Mouse (Mus musculus): ENCODE results near the gene Rraga. TPM values are rescaled to one million over a fixed set of nuclear protein-coding genes. Genes with fewer than 3 reads are reported as not detected.
A peak's percentile ranks its signal among the peaks of the same experiment; 100 is the strongest.
"Not testable (repeated sequence)": the region's sequence is repeated elsewhere in the genome, so short reads cannot be mapped to it uniquely, and the experiment has no call there.

Rraga gene
- total and polyA plus RNA-seq, 2 experiments, result 18.8 to 22.2 TPM

- peak; percentile 99 for DNase-seq (ENCODE audit: extremely low read depth, low read depth, low spot score)
- H3K79me2 ChIP-seq (ENCODE audit: control insufficient read depth, insufficient read depth, low read length), result peaks cover 4% of the 10 kb centered on the region
- H3K27ac ChIP-seq (replicated peaks; ENCODE audit: insufficient read depth, low read depth, low read length), result peak within 1 kb of the TSS; percentile 22; the same call in 1 of the 2 replicates
- TF ChIP-seq POLR2A (IDR thresholded peaks at IDR 0.05; ENCODE audit: extremely low read depth, insufficient read depth, low read length), result no peak
- no peak for TF ChIP-seq CTCF (IDR thresholded peaks at IDR 0.05; ENCODE audit: low read depth, low read length)
- H3K4me3 ChIP-seq (ENCODE audit: insufficient read depth, low read depth, low read length), result peak within 1 kb of the TSS; percentile 92
- peak within 1 kb of the TSS; percentile 82 for H3K9ac ChIP-seq (ENCODE audit: low read depth, low read length)
- no peaks in the 10 kb centered on the region; the same call in 1 of the 2 replicates for H3K4me1 ChIP-seq (ENCODE audit: control insufficient read depth, insufficient read depth, low read length)
- H3K27me3 ChIP-seq (ENCODE audit: control insufficient read depth, insufficient read depth, low read length), result no peaks in the 10 kb centered on the region
- no peaks in the 10 kb centered on the region for H3K36me3 ChIP-seq (ENCODE audit: control insufficient read depth, insufficient read depth, low read length)
- WGBS, result 0% methylated on average over 59 of the region's 59 CpGs
Measured at GRCm38 (mm10) chr4:86611524-86612288, 36.2 kb downstream of the Rraga start, which contains the start of gene Haus6. Gene Haus6, minus strand, starts transcription at chr4:86612055.

DNA sequence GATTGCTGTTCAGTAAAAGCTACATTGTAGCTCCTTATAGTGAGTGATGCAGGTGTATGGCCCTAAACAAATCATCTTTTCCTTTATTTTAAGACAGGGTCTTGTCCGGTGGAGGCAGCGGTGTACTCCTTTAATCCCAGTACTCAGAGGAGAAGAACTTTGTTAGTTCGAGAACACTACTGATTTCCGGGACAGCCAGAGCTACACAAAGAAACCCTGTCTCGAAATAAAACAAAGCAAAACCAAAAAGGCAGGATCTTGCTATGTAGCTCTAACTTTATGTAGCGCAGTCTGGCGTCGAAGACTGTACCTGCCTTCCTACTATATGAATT lies 36.8 kb downstream of the Rraga start:
- TF ChIP-seq CTCF (IDR thresholded peaks at IDR 0.05; ENCODE audit: low read depth, low read length) (no peak), POLR2A (IDR thresholded peaks at IDR 0.05; ENCODE audit: extremely low read depth, insufficient read depth, low read length) (no peak)
- Histone ChIP-seq H3K79me2 (ENCODE audit: control insufficient read depth, insufficient read depth, low read length) (peaks cover 4% of the 10 kb centered on the region), H3K9ac (ENCODE audit: low read depth, low read length) (peak overlapping the region; percentile 61), H3K27me3 (ENCODE audit: control insufficient read depth, insufficient read depth, low read length) (no peaks in the 10 kb centered on the region), H3K4me1 (ENCODE audit: control insufficient read depth, insufficient read depth, low read length) (no peaks in the 10 kb centered on the region; the same call in 1 of the 2 replicates), H3K27ac (replicated peaks; ENCODE audit: insufficient read depth, low read depth, low read length) (peak overlapping the region; percentile 22; the same call in 1 of the 2 replicates), H3K36me3 (ENCODE audit: control insufficient read depth, insufficient read depth, low read length) (no peaks in the 10 kb centered on the region), H3K4me3 (ENCODE audit: insufficient read depth, low read depth, low read length) (peak overlapping the region; percentile 54)
- WGBS, result 30% methylated on average over 8 of the region's 8 CpGs
- no peak for DNase-seq (ENCODE audit: extremely low read depth, low read depth, low spot score)

DNA sequence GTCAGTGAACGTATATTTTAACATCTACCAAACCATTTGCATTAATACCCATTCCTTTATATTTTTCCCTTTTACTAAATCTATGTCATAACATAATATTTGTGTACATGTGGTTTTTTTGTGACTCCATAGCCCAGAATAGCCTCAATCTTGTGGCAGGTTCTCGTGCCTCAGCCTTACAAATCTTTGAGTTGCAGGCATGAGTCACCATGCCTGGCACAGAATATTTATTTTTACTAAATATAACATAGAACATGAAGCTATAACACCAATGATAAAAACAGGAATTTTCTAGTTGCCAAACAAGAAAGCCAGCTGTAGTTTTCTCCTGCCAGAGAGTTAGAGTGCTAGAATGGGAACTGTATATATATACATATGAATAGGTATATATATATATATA lies 45.0 kb downstream of the Rraga start:
- H3K79me2 ChIP-seq (ENCODE audit: control insufficient read depth, insufficient read depth, low read length), result no peaks in the 10 kb centered on the region
- H3K4me3 ChIP-seq (ENCODE audit: insufficient read depth, low read depth, low read length), result no peak overlapping the region
- 70% methylated on average over 2 of the region's 2 CpGs for WGBS
- TF ChIP-seq CTCF (IDR thresholded peaks at IDR 0.05; ENCODE audit: low read depth, low read length) (no peak), POLR2A (IDR thresholded peaks at IDR 0.05; ENCODE audit: extremely low read depth, insufficient read depth, low read length) (no peak)
- no peaks in the 10 kb centered on the region for H3K36me3 ChIP-seq (ENCODE audit: control insufficient read depth, insufficient read depth, low read length)
- H3K27me3 ChIP-seq (ENCODE audit: control insufficient read depth, insufficient read depth, low read length), result no peaks in the 10 kb centered on the region
- no peak for DNase-seq (ENCODE audit: extremely low read depth, low read depth, low spot score)
- no peak overlapping the region for H3K27ac ChIP-seq (replicated peaks; ENCODE audit: insufficient read depth, low read depth, low read length)
- no peaks in the 10 kb centered on the region for H3K4me1 ChIP-seq (ENCODE audit: control insufficient read depth, insufficient read depth, low read length)
- H3K9ac ChIP-seq (ENCODE audit: low read depth, low read length), result no peak overlapping the region

DNA sequence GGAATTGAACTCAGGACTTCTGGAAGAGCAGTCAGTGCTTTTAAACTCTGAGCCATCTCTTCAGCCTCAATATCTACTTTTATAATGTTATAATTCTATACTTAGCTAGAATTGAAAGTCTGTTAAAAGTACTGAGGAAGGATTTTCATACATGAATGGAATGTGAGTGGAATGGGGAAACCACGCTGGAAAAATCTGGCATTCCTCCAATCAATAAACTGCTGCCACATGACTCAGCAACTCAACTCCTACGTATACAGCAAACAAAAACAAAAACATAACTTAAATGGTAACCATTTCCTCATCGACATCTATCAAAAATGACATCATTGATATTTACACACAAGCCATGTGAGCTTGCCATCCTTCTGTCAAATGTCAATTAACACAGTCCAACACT lies 46.6 kb downstream of the Rraga start:
- Histone ChIP-seq H3K27ac (replicated peaks; ENCODE audit: insufficient read depth, low read depth, low read length) (no peak overlapping the region), H3K4me3 (ENCODE audit: insufficient read depth, low read depth, low read length) (no peak overlapping the region), H3K36me3 (ENCODE audit: control insufficient read depth, insufficient read depth, low read length) (no peaks in the 10 kb centered on the region), H3K27me3 (ENCODE audit: control insufficient read depth, insufficient read depth, low read length) (no peaks in the 10 kb centered on the region), H3K4me1 (ENCODE audit: control insufficient read depth, insufficient read depth, low read length) (no peaks in the 10 kb centered on the region), H3K9ac (ENCODE audit: low read depth, low read length) (no peak overlapping the region), H3K79me2 (ENCODE audit: control insufficient read depth, insufficient read depth, low read length) (no peaks in the 10 kb centered on the region)
- WGBS, result 66% methylated on average over 3 of the region's 3 CpGs
- no peak for DNase-seq (ENCODE audit: extremely low read depth, low read depth, low spot score)
- TF ChIP-seq CTCF (IDR thresholded peaks at IDR 0.05; ENCODE audit: low read depth, low read length) (no peak), POLR2A (IDR thresholded peaks at IDR 0.05; ENCODE audit: extremely low read depth, insufficient read depth, low read length) (no peak)

DNA sequence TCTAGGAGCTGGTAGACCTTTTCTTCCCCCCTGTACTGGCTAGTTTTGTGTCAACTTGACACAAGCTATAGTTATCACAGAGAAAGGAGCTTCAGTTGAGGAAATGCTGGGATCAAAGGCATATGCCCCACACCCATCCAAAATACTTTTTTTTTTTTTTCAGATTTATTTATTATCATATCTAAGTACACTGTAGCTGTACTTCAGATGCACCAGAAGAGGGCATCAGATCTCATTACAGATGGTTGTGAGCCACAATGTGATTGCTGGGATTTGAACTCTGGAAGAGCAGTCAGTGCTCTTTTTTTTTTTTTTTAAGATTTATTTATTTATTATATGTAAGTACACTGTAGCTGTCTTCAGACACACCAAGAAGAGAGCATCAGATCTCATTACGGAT lies 47.1 kb downstream of the Rraga start:
- not testable (repeated sequence) for H3K9ac ChIP-seq (ENCODE audit: low read depth, low read length); H3K27ac ChIP-seq (replicated peaks; ENCODE audit: insufficient read depth, low read depth, low read length); H3K27me3 ChIP-seq (ENCODE audit: control insufficient read depth, insufficient read depth, low read length); H3K4me1 ChIP-seq (ENCODE audit: control insufficient read depth, insufficient read depth, low read length); DNase-seq (ENCODE audit: extremely low read depth, low read depth, low spot score); H3K36me3 ChIP-seq (ENCODE audit: control insufficient read depth, insufficient read depth, low read length); H3K79me2 ChIP-seq (ENCODE audit: control insufficient read depth, insufficient read depth, low read length); H3K4me3 ChIP-seq (ENCODE audit: insufficient read depth, low read depth, low read length)
- 93% methylated on average over 1 of the region's 1 CpGs for WGBS

- TF ChIP-seq CTCF (IDR thresholded peaks at IDR 0.05; ENCODE audit: low read depth, low read length) (no peak), POLR2A (IDR thresholded peaks at IDR 0.05; ENCODE audit: extremely low read depth, insufficient read depth, low read length) (no peak)
- no peaks in the 10 kb centered on the region for H3K27me3 ChIP-seq (ENCODE audit: control insufficient read depth, insufficient read depth, low read length)
- H3K79me2 ChIP-seq (ENCODE audit: control insufficient read depth, insufficient read depth, low read length), result no peaks in the 10 kb centered on the region
- no peak overlapping the region for H3K4me3 ChIP-seq (ENCODE audit: insufficient read depth, low read depth, low read length)
- DNase-seq (ENCODE audit: extremely low read depth, low read depth, low spot score), result no peak
- H3K36me3 ChIP-seq (ENCODE audit: control insufficient read depth, insufficient read depth, low read length), result no peaks in the 10 kb centered on the region
- no peak overlapping the region for H3K27ac ChIP-seq (replicated peaks; ENCODE audit: insufficient read depth, low read depth, low read length)
- 82% methylated on average over 5 of the region's 5 CpGs for WGBS
- no peaks in the 10 kb centered on the region for H3K4me1 ChIP-seq (ENCODE audit: control insufficient read depth, insufficient read depth, low read length)
- no peak overlapping the region for H3K9ac ChIP-seq (ENCODE audit: low read depth, low read length)
Measured at GRCm38 (mm10) chr4:86625463-86625862, 50.0 kb downstream of the Rraga start.

GRCm38 (mm10) chr4:86626496-86626895 lies 51.0 kb downstream of the Rraga start:
- H3K36me3 ChIP-seq (ENCODE audit: control insufficient read depth, insufficient read depth, low read length); H3K27me3 ChIP-seq (ENCODE audit: control insufficient read depth, insufficient read depth, low read length); H3K4me3 ChIP-seq (ENCODE audit: insufficient read depth, low read depth, low read length); H3K4me1 ChIP-seq (ENCODE audit: control insufficient read depth, insufficient read depth, low read length); H3K79me2 ChIP-seq (ENCODE audit: control insufficient read depth, insufficient read depth, low read length); H3K27ac ChIP-seq (replicated peaks; ENCODE audit: insufficient read depth, low read depth, low read length); H3K9ac ChIP-seq (ENCODE audit: low read depth, low read length): not testable (repeated sequence)
- WGBS, result 55% methylated on average over 7 of the region's 7 CpGs
- peak; percentile 38 for DNase-seq (ENCODE audit: extremely low read depth, low read depth, low spot score)
